Mouse (Mus musculus): ENCODE measurements at regions not wholly inside any gene's neighbourhood (a gene's known extent, or its start where the extent isn't known, plus 50 kb on each side); places are given as distances from the start of the nearest gene placed in this dataset.
A peak's percentile ranks its signal among the peaks of the same experiment; 100 is the strongest.

GRCm38 (mm10) chr2:50706652-50707051 lies 410.1 kb upstream of the Mmadhc start:
- no peak for ATAC-seq (replicated peaks; ENCODE audit: low FRiP score, low read depth)
- H3K9ac ChIP-seq (ENCODE audit: low read depth, low read length), result no peak overlapping the region
- no peaks in the 10 kb centered on the region for H3K9me3 ChIP-seq (replicated peaks; ENCODE audit: low read length)
- no peak overlapping the region for H3K4me3 ChIP-seq (replicated peaks; ENCODE audit: low read depth, low read length)
- H3K4me1 ChIP-seq (replicated peaks; ENCODE audit: insufficient read depth, low read length), result 0 out of 2 replicates have a peak, but pooled peaks cover 2% of the 10 kb centered on the region
- no peak overlapping the region for H3K4me2 ChIP-seq (ENCODE audit: low read length)
- H3K27me3 ChIP-seq (ENCODE audit: insufficient read depth, low read length), result no peaks in the 10 kb centered on the region
- DNase-seq (ENCODE audit: low spot score), result peak; percentile 44
- no peak for TF ChIP-seq CTCF (IDR thresholded peaks at IDR 0.05; ENCODE audit: low read depth)
- no peaks in the 10 kb centered on the region for H3K36me3 ChIP-seq (ENCODE audit: insufficient read depth, low read length)
- 64% methylated on average over 3 of the region's 3 CpGs for WGBS
- no peak overlapping the region for H3K27ac ChIP-seq

GRCm38 (mm10) chr2:50704297-50704696 lies 407.7 kb upstream of the Mmadhc start:
- WGBS, result 15% methylated on average over 3 of the region's 3 CpGs
- no peaks in the 10 kb centered on the region for H3K27me3 ChIP-seq (ENCODE audit: insufficient read depth, low read length)
- no peak overlapping the region for H3K9ac ChIP-seq (ENCODE audit: low read depth, low read length)
- H3K4me2 ChIP-seq (ENCODE audit: low read length), result no peak overlapping the region
- H3K27ac ChIP-seq, result no peak overlapping the region
- H3K9me3 ChIP-seq (replicated peaks; ENCODE audit: low read length), result no peaks in the 10 kb centered on the region
- no peak overlapping the region for H3K4me3 ChIP-seq (replicated peaks; ENCODE audit: low read depth, low read length)
- H3K36me3 ChIP-seq (ENCODE audit: insufficient read depth, low read length), result no peaks in the 10 kb centered on the region
- ATAC-seq (replicated peaks; ENCODE audit: low FRiP score, low read depth), result no peak
- no peak for TF ChIP-seq CTCF (IDR thresholded peaks at IDR 0.05; ENCODE audit: low read depth)
- H3K4me1 ChIP-seq (replicated peaks; ENCODE audit: insufficient read depth, low read length), result 0 out of 2 replicates have a peak, but pooled peaks cover 11% of the 10 kb centered on the region
- DNase-seq (ENCODE audit: low spot score), result peak; percentile 58

GRCm38 (mm10) chr2:50702584-50703450 lies 406.2 kb upstream of the Mmadhc start:
- no peak for TF ChIP-seq CTCF (IDR thresholded peaks at IDR 0.05; ENCODE audit: low read depth)
- Histone ChIP-seq H3K36me3 (ENCODE audit: insufficient read depth, low read length) (no peaks in the 10 kb centered on the region), H3K9me3 (replicated peaks; ENCODE audit: low read length) (no peaks in the 10 kb centered on the region), H3K9ac (ENCODE audit: low read depth, low read length) (no peak overlapping the region), H3K4me2 (ENCODE audit: low read length) (no peak overlapping the region), H3K27me3 (ENCODE audit: insufficient read depth, low read length) (no peaks in the 10 kb centered on the region), H3K4me3 (replicated peaks; ENCODE audit: low read depth, low read length) (no peak overlapping the region), H3K27ac (no peak overlapping the region), H3K4me1 (replicated peaks; ENCODE audit: insufficient read depth, low read length) (0 out of 2 replicates have a peak, but pooled peaks cover 11% of the 10 kb centered on the region)
- WGBS, result 71% methylated on average over 15 of the region's 15 CpGs
- DNase-seq (ENCODE audit: low spot score), result no peak
- no peak for ATAC-seq (replicated peaks; ENCODE audit: low FRiP score, low read depth)

GRCm38 (mm10) chr2:50698841-50699240 lies 402.2 kb upstream of the Mmadhc start:
- no peak for ATAC-seq (replicated peaks; ENCODE audit: low FRiP score, low read depth)
- 47% methylated on average over 6 of the region's 6 CpGs for WGBS
- DNase-seq (ENCODE audit: low spot score), result peak; percentile 59

GRCm38 (mm10) chr2:50696575-50696974 lies 400.0 kb upstream of the Mmadhc start:
- Histone ChIP-seq H3K4me3 (replicated peaks; ENCODE audit: low read depth, low read length) (no peak overlapping the region), H3K4me2 (ENCODE audit: low read length) (no peak overlapping the region), H3K27me3 (ENCODE audit: insufficient read depth, low read length) (no peaks in the 10 kb centered on the region), H3K36me3 (ENCODE audit: insufficient read depth, low read length) (no peaks in the 10 kb centered on the region), H3K27ac (no peak overlapping the region), H3K4me1 (replicated peaks; ENCODE audit: insufficient read depth, low read length) (0 out of 2 replicates have a peak, but pooled peaks cover 8% of the 10 kb centered on the region), H3K9ac (ENCODE audit: low read depth, low read length) (no peak overlapping the region), H3K9me3 (replicated peaks; ENCODE audit: low read length) (no peaks in the 10 kb centered on the region)
- no peak for ATAC-seq (replicated peaks; ENCODE audit: low FRiP score, low read depth)
- TF ChIP-seq CTCF (IDR thresholded peaks at IDR 0.05; ENCODE audit: low read depth), result no peak
- no peak for DNase-seq (ENCODE audit: low spot score)

More at GRCm38 (mm10) chr2:50698841-50699240, 402.2 kb upstream of the Mmadhc start:
- H3K4me2 ChIP-seq (ENCODE audit: low read length), result no peak overlapping the region
- no peak overlapping the region for H3K4me3 ChIP-seq (replicated peaks; ENCODE audit: low read depth, low read length)
- H3K9me3 ChIP-seq (replicated peaks; ENCODE audit: low read length), result no peaks in the 10 kb centered on the region
- no peak overlapping the region for H3K27ac ChIP-seq
- no peaks in the 10 kb centered on the region for H3K36me3 ChIP-seq (ENCODE audit: insufficient read depth, low read length)
- H3K27me3 ChIP-seq (ENCODE audit: insufficient read depth, low read length), result no peaks in the 10 kb centered on the region
- no peak overlapping the region for H3K9ac ChIP-seq (ENCODE audit: low read depth, low read length)
- H3K4me1 ChIP-seq (replicated peaks; ENCODE audit: insufficient read depth, low read length), result 0 out of 2 replicates have a peak, but pooled peaks cover 11% of the 10 kb centered on the region
- no peak for TF ChIP-seq CTCF (IDR thresholded peaks at IDR 0.05; ENCODE audit: low read depth)

GRCm38 (mm10) chr2:50694849-50695248 lies 398.2 kb upstream of the Mmadhc start:
- no peak overlapping the region for H3K9ac ChIP-seq (ENCODE audit: low read depth, low read length)
- ATAC-seq (replicated peaks; ENCODE audit: low FRiP score, low read depth), result no peak
- H3K36me3 ChIP-seq (ENCODE audit: insufficient read depth, low read length), result no peaks in the 10 kb centered on the region
- no peak overlapping the region for H3K27ac ChIP-seq
- no peak overlapping the region for H3K4me2 ChIP-seq (ENCODE audit: low read length)
- no peak overlapping the region for H3K4me3 ChIP-seq (replicated peaks; ENCODE audit: low read depth, low read length)
- TF ChIP-seq CTCF (IDR thresholded peaks at IDR 0.05; ENCODE audit: low read depth), result no peak
- no peaks in the 10 kb centered on the region for H3K4me1 ChIP-seq (replicated peaks; ENCODE audit: insufficient read depth, low read length)
- H3K9me3 ChIP-seq (replicated peaks; ENCODE audit: low read length), result no peaks in the 10 kb centered on the region
- 54% methylated on average over 2 of the region's 2 CpGs for WGBS
- no peaks in the 10 kb centered on the region for H3K27me3 ChIP-seq (ENCODE audit: insufficient read depth, low read length)
- no peak for DNase-seq (ENCODE audit: low spot score)

Measured in kidney, postnatal 0 days (tissue).